Mouse (Mus musculus) heart, postnatal 0 days (tissue): ENCODE measurements around the gene Ccdc146.

ENCODE experiments used
- CTCF ChIP-seq: IDR thresholded peaks from 2 replicates; pipeline ENCODE4 v1.5.1; 2016; ENCODE audit warnings: antibody characterized with exemption, control low read depth, low read depth
- EP300 ChIP-seq: IDR thresholded peaks from 2 replicates; pipeline ENCODE4 v1.6.1; 2016; ENCODE audit warnings: antibody characterized with exemption, low read depth

GRCm38 (mm10) chr5:21283356-21284062 is 141.0 kb downstream of the Ccdc146 start:
- TF ChIP-seq CTCF (no peak), EP300 (no peak)
